In the genomic region with DNA sequence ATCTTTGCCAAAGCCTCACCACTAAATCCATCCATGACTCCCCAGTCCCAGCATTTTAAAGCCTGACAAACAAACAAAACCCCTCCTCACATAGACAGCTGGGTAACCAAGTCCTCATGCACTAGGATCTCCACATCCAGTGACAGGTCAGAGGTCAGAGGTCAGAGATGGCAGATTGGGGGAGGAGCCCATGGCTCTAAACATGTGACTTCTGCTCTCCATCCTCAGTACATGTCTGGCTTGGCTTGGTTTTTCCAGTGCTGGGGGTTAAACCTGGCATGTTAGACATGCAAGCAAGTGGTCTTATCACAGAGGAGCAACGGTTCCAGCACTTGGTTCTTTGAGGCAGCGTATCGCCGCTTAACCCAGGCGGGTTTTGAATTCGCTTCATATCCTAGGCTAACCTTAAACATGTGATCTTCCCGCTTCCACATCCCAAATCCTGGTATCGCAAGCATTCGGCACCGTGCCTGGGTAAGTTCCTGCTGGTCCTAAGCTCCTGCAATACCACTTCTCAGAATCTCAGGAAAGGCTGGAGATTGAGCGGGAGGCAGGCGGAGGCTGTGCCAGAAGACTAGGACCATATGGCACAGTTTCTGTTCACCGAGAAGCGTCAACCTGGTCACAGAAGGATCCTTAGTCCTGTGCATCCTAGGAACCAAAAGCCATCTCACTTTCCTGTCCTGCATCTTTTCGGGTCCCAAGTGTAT, we compare ENCODE assay signal across 21 mouse cellular contexts. TPM values are rescaled to one million over a fixed set of nuclear protein-coding genes. Genes with fewer than 3 reads are reported as not detected.
DNase-seq lines count a peak whose midpoint lies in the region; ATAC-seq and TF ChIP-seq lines count a peak whose summit lies in the region.
"Had no signal": no experiment of that assay in that cellular context is flagged by ENCODE, and none has a peak within 500 bp of the region (broad histone marks: within the 10 kb centered on the region; RNA-seq: fewer than 3 reads in every experiment).

No protein-coding gene starts in this region.

- H3K36me3 ChIP-seq in E14TG2a.4 (ENCODE audit: insufficient read depth, low read length), result no peaks in the 10 kb centered on the region
- no peaks in the 10 kb centered on the region for H3K36me3 ChIP-seq in heart, embryonic 12.5 days
- H3K36me3 ChIP-seq: embryonic facial prominence, embryonic 10.5 days; heart, embryonic 13.5 days; hindbrain, embryonic 15.5 days; intestine, embryonic 15.5 days; limb, embryonic 12.5 days; liver, embryonic 12.5 days had no signal

- H3K9me3 ChIP-seq in E14TG2a.4 (ENCODE audit: low read length), result no peaks in the 10 kb centered on the region
- H3K9me3 ChIP-seq in heart, embryonic 12.5 days (replicated peaks), result 0 out of 2 replicates have a peak, but pooled peaks cover 4% of the 10 kb centered on the region
- H3K9me3 ChIP-seq: embryonic facial prominence, embryonic 10.5 days; heart, embryonic 13.5 days; hindbrain, embryonic 15.5 days; intestine, embryonic 15.5 days; limb, embryonic 12.5 days; liver, embryonic 12.5 days had no signal

- 90% methylated on average over 15 of the region's 15 CpGs for WGBS in heart, embryonic 12.5 days

- no peak overlapping the region for H3K4me2 ChIP-seq in heart, embryonic 12.5 days
- H3K4me2 ChIP-seq: heart, embryonic 13.5 days; hindbrain, embryonic 15.5 days; intestine, embryonic 15.5 days; limb, embryonic 12.5 days; liver, embryonic 12.5 days; lung, embryonic 14.5 days had no signal

- H3K27ac ChIP-seq in heart, embryonic 12.5 days (ENCODE audit: poor library complexity, severe bottlenecking), result no peak overlapping the region
- H3K27ac ChIP-seq: embryonic facial prominence, embryonic 10.5 days; hindbrain, embryonic 15.5 days; intestine, embryonic 15.5 days; limb, embryonic 12.5 days; liver, embryonic 12.5 days had no signal

- peak; percentile 31; the same call in 1 of the 2 replicates for ATAC-seq in cerebellum, adult (ENCODE audit: insufficient number of reproducible peaks, low FRiP score, low TSS enrichment)
- ATAC-seq in heart, embryonic 12.5 days (ENCODE audit: insufficient number of reproducible peaks, low FRiP score), result no peak
- ATAC-seq: intestine, embryonic 15.5 days; liver, embryonic 12.5 days had no signal

- peaks cover 30% of the 10 kb centered on the region for H3K27me3 ChIP-seq in E14TG2a.4 (ENCODE audit: insufficient read depth, low read length)
- peaks cover 31% of the 10 kb centered on the region for H3K27me3 ChIP-seq in heart, embryonic 12.5 days (replicated peaks)
- H3K27me3 ChIP-seq: hindbrain, embryonic 15.5 days had no signal

- no peak for DNase-seq in cerebellum, postnatal 4 days (ENCODE audit: low spot score in 2 of 2)
- DNase-seq in cerebellum, adult 11-12 months, result peak; percentile 84
- DNase-seq in cerebellum, postnatal 14 days, result peak; percentile 64 to 73
- no peak for DNase-seq in spleen, postnatal 14 days (ENCODE audit: low spot score in 2 of 2)
- no peak for DNase-seq in layer of hippocampus, adult 9-11 months
- DNase-seq: kidney, postnatal 36 days; lung, embryonic 14.5 days; lung, postnatal 4 days; retina, postnatal 1 day; thymus, postnatal 36 days had no signal

- no peak overlapping the region for H3K9ac ChIP-seq in heart, embryonic 12.5 days
- H3K9ac ChIP-seq: heart, embryonic 13.5 days; hindbrain, embryonic 15.5 days; intestine, embryonic 15.5 days; limb, embryonic 12.5 days; liver, embryonic 12.5 days; lung, embryonic 14.5 days had no signal

- peaks cover 65% of the 10 kb centered on the region for H3K4me1 ChIP-seq in E14TG2a.4 (replicated peaks; ENCODE audit: low read depth, low read length)
- H3K4me1 ChIP-seq in heart, embryonic 12.5 days (replicated peaks), result peaks cover 37% of the 10 kb centered on the region

- no peak for TF ChIP-seq CTCF in E14TG2a.4 (conservative IDR thresholded peaks at IDR 0.05; ENCODE audit: low read length)

- peak overlapping the region; percentile 59 for H3K4me3 ChIP-seq in E14TG2a.4 (replicated peaks; ENCODE audit: low read length)
- H3K4me3 ChIP-seq in heart, embryonic 12.5 days, result no peak overlapping the region
- H3K4me3 ChIP-seq: embryonic facial prominence, embryonic 10.5 days; heart, embryonic 13.5 days; hindbrain, embryonic 15.5 days; intestine, embryonic 15.5 days; limb, embryonic 12.5 days; liver, embryonic 12.5 days had no signal

RNA-seq across cellular contexts. Expression of a gene that starts 8.9 kb away (rescaled TPM):
- 2.6 and 3.2 TPM in 2 replicates for polyA plus RNA-seq in heart, embryonic 12.5 days (2016; fragmentation: Nextera tagmentation; extraction: Ambion mirVana)

RNA-seq across cellular contexts. Expression of a gene that starts 9.8 kb away (rescaled TPM):
- polyA plus RNA-seq in heart, embryonic 12.5 days (2016; fragmentation: Nextera tagmentation; extraction: Ambion mirVana), result 131 and 140 TPM in 2 replicates

RNA-seq across cellular contexts. Expression of a gene that starts 40.7 kb away (rescaled TPM):
- polyA plus RNA-seq in heart, embryonic 12.5 days (2016; fragmentation: Nextera tagmentation; extraction: Ambion mirVana), result 25.5 and 29.3 TPM in 2 replicates

RNA-seq across cellular contexts. Expression of a gene that starts 44.0 kb away (rescaled TPM):
- not detected in 2 replicates for polyA plus RNA-seq in heart, embryonic 12.5 days (2016; fragmentation: Nextera tagmentation; extraction: Ambion mirVana)
- polyA plus RNA-seq: embryonic facial prominence, embryonic 10.5 days; forebrain, embryonic 11.5 days; heart, embryonic 13.5 days; hindbrain, embryonic 15.5 days; intestine, embryonic 15.5 days; kidney, embryonic 14.5 days; limb, embryonic 12.5 days; liver, embryonic 12.5 days; lung, embryonic 14.5 days had no signal

RNA-seq across cellular contexts. Expression of a gene that starts 56.0 kb away (rescaled TPM):
- 0.77 and 1.1 TPM in 2 replicates for polyA plus RNA-seq in heart, embryonic 12.5 days (2016; fragmentation: Nextera tagmentation; extraction: Ambion mirVana)

Comparison
In these comparisons a context has a peak if more than half of its experiments do, and no peak if none do; other contexts are left out.
1. DNase-seq: peak in cerebellum, adult 11-12 months (single experiment) and cerebellum, postnatal 14 days (2 of 2); none in cerebellum, postnatal 4 days (0 of 2), spleen, postnatal 14 days (0 of 2) and layer of hippocampus, adult 9-11 months (single experiment).